Mouse (Mus musculus): Measurements from ENCODE around the gene Glrx5.

- TF ChIP-seq GABPA (IDR thresholded peaks at IDR 0.05; ENCODE audit: low read depth, low read length) (no peak), EP300 (IDR thresholded peaks at IDR 0.05; ENCODE audit: low read depth in 1 of 2, low read length in 2 of 2) (no peak), ZMIZ1 (IDR thresholded peaks at IDR 0.05; ENCODE audit: low read depth, low read length) (no peak), CTCF (IDR thresholded peaks at IDR 0.05 in 2 of 3, conservative IDR thresholded peaks at IDR 0.05 in 1 of 3; ENCODE audit: control insufficient read depth in 1 of 3, insufficient read depth in 1 of 3, low read depth in 2 of 3, low read length in 3 of 3, poor library complexity in 1 of 3, severe bottlenecking in 1 of 3) (no peak), MXI1 (IDR thresholded peaks at IDR 0.05; ENCODE audit: low read depth, low read length) (no peak), GATA1 (IDR thresholded peaks at IDR 0.05; ENCODE audit: low read depth, low read length) (no peak), MAFK (IDR thresholded peaks at IDR 0.05; ENCODE audit: borderline replicate concordance, low read depth, low read length) (no peak), POLR2A (IDR thresholded peaks at IDR 0.05; ENCODE audit: control insufficient read depth in 1 of 2, insufficient read depth in 1 of 2, low read depth in 1 of 2, low read length in 2 of 2, poor library complexity in 1 of 2) (no peak), USF1 (IDR thresholded peaks at IDR 0.05; ENCODE audit: low read depth, low read length) (no peak), SIN3A (IDR thresholded peaks at IDR 0.05; ENCODE audit: low read length) (no peak), MEF2A (IDR thresholded peaks at IDR 0.05; ENCODE audit: extremely low read depth, insufficient replicate concordance, low read depth, low read length, poor library complexity, severe bottlenecking) (no peak), CHD2 (IDR thresholded peaks at IDR 0.05; ENCODE audit: low read length) (no peak), E2F4 (IDR thresholded peaks at IDR 0.05; ENCODE audit: borderline replicate concordance, low read depth, low read length) (no peak)
Measured at GRCm38 (mm10) chr12:105004956-105005714, 27.4 kb upstream of the Glrx5 start.
